Mouse (Mus musculus) natural killer cell, adult 2 months (primary cell): ENCODE measurements around the gene Tle6.
"Not testable (repeated sequence)": the region's sequence is repeated elsewhere in the genome, so short reads cannot be mapped to it uniquely, and the experiment has no call there.

ENCODE experiments used
- DNase-seq, 2 experiments: peaks; one replicate each; pipeline ENCODE4 v3.0.0; 2022; ENCODE audit warnings: low spot score in 2 of 2

The Tle6 gene

GRCm38 (mm10) chr10:81600738-81601203 lies at the start of gene Tle6:
Gene Tle6, minus strand, starts transcription at chr10:81601073.
- peak; percentile 75 to 88 for DNase-seq

GRCm38 (mm10) chr10:81648803-81649775 lies 48.2 kb upstream of the Tle6 start, which contains the start of gene Gm10778:
Gene Gm10778, plus strand, starts transcription at chr10:81649059.
- peak; percentile 78 to 84 for DNase-seq

GRCm38 (mm10) chr10:81646015-81646555 lies 45.2 kb upstream of the Tle6 start:
- no peak for DNase-seq

GRCm38 (mm10) chr10:81645391-81645790 lies 44.5 kb upstream of the Tle6 start:
- DNase-seq = no peak

GRCm38 (mm10) chr10:81644716-81645115 lies 43.8 kb upstream of the Tle6 start:
- no peak for DNase-seq

- no peak for DNase-seq
These were observed 43.3 kb upstream of the Tle6 start for GRCm38 (mm10) chr10:81644162-81644561.

- DNase-seq = peak; percentile 90 to 94
These were observed 42.7 kb upstream of the Tle6 start for GRCm38 (mm10) chr10:81643449-81644055.

GRCm38 (mm10) chr10:81642648-81643448 lies 42.0 kb upstream of the Tle6 start:
- DNase-seq = no peak

GRCm38 (mm10) chr10:81641978-81642647 lies 41.2 kb upstream of the Tle6 start:
- no peak for DNase-seq

- no peak for DNase-seq
These were observed 40.7 kb upstream of the Tle6 start for GRCm38 (mm10) chr10:81641566-81641965.

- not testable (repeated sequence) for DNase-seq
These were observed 40.0 kb upstream of the Tle6 start for GRCm38 (mm10) chr10:81640825-81641224.

- DNase-seq = no peak
These were observed 37.2 kb upstream of the Tle6 start for GRCm38 (mm10) chr10:81638101-81638500.

- DNase-seq = no peak
These were observed 35.5 kb upstream of the Tle6 start for GRCm38 (mm10) chr10:81636338-81636737.

- peak; percentile 67 to 80 for DNase-seq
These were observed 32.6 kb upstream of the Tle6 start for GRCm38 (mm10) chr10:81633253-81634099.

GRCm38 (mm10) chr10:81628390-81628789 lies 27.5 kb upstream of the Tle6 start, which contains the start of gene Ankrd24:
Gene Ankrd24, plus strand, starts transcription at chr10:81628540.
- no peak for DNase-seq

- DNase-seq = no peak
These were observed 27.0 kb upstream of the Tle6 start for GRCm38 (mm10) chr10:81627836-81628220.

- peak; percentile 89 to 90 for DNase-seq
These were observed 26.3 kb upstream of the Tle6 start, which contains the start of gene Sirt6 for GRCm38 (mm10) chr10:81626994-81627835. Gene Sirt6, minus strand, starts transcription at chr10:81627797.

- no peak for DNase-seq
These were observed 25.5 kb upstream of the Tle6 start for GRCm38 (mm10) chr10:81626101-81626993.
